Mouse (Mus musculus): ENCODE measurements around the gene Pde12. TPM values are rescaled to one million over a fixed set of nuclear protein-coding genes. Genes with fewer than 3 reads are reported as not detected.
"Not testable (repeated sequence)": the region's sequence is repeated elsewhere in the genome, so short reads cannot be mapped to it uniquely, and the experiment has no call there.

The Pde12 gene
- polyA plus RNA-seq (2012; rRNA removed) = 2.0 and 2.3 TPM in 2 replicates

DNA sequence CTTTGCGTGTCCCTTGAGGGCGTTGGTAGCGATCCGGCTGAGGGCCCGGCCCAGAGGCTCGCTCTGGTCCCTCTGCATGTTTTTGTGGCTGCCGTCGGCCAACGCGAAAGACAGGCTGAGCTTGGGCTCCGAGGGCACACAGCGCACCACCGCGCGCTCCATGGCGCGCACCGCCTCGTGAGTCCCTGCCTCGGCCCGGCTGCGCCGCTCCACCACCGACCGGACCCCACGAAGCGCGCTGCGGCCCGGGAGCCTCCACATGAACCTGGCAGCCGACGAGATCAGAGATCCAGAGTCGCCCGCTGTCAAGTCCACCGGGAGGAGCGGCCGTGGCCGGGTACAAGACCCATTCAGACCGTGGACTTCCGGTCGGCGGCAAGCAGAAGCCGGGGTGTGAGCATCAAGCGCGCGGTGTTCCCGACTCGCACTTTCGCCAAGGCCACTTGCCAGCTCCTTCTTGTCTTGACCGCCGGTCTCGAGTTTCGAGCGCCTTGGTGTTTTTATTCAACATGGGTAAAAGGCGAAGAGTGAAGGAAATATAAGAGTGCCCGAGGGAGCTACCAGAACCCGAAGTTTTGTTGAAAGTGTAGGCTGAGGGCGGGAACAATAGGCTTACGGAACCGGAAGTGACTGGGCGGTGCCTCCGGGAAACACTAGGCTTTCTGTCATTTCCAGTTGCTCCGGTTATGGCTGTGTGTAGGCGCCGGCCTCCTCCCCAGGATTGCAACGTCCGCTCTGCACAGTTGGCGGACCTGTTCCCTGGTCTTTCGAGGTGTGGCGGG lies at the start of gene Pde12:
Gene Pde12 (minus strand): TSS at position 592 of the 782 bp plus-strand sequence.
- peaks cover 4% of the 10 kb centered on the region for H3K4me1 ChIP-seq (ENCODE audit: control insufficient read depth, insufficient read depth, low read length)
- H3K27me3 ChIP-seq (ENCODE audit: control insufficient read depth, insufficient read depth, low read length) = no peaks in the 10 kb centered on the region
- peak within 1 kb of the TSS; percentile 98 for H3K27ac ChIP-seq (ENCODE audit: control insufficient read depth, insufficient read depth, low read depth, low read length)
- no peaks in the 10 kb centered on the region for H3K36me3 ChIP-seq (ENCODE audit: control insufficient read depth, insufficient read depth, low read length)
- H3K4me3 ChIP-seq (ENCODE audit: control insufficient read depth, low read depth, low read length) = peak within 1 kb of the TSS; percentile 99
- TF ChIP-seq POLR2A (IDR thresholded peaks at IDR 0.05; ENCODE audit: control insufficient read depth, low read depth, low read length) = peak; percentile 64
- TF ChIP-seq CTCF (IDR thresholded peaks at IDR 0.05; ENCODE audit: control insufficient read depth, insufficient read depth, insufficient replicate concordance, low read depth, low read length) = no peak

DNA sequence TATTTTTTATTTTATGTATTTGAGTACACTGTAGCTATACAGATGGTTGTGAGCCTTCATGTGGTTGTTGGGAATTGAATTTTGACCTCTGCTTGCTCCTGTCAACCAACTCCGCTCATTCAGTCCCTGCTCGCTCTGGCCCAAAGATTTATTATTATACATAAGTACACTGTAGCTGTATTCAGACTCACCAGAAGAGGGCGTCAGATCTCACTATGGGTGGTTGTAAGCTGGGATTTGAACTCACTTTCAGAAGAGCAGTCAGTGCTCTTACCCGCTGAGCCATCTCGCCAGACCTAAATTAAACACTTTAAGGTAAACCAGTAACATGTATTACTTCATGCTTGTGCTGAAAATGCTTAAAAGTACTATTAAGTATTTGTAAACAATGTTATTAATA lies 35.6 kb upstream of the Pde12 start:
- not testable (repeated sequence) for H3K4me3 ChIP-seq (ENCODE audit: control insufficient read depth, low read depth, low read length); H3K4me1 ChIP-seq (ENCODE audit: control insufficient read depth, insufficient read depth, low read length); H3K27me3 ChIP-seq (ENCODE audit: control insufficient read depth, insufficient read depth, low read length); H3K27ac ChIP-seq (ENCODE audit: control insufficient read depth, insufficient read depth, low read depth, low read length); H3K36me3 ChIP-seq (ENCODE audit: control insufficient read depth, insufficient read depth, low read length)

DNA sequence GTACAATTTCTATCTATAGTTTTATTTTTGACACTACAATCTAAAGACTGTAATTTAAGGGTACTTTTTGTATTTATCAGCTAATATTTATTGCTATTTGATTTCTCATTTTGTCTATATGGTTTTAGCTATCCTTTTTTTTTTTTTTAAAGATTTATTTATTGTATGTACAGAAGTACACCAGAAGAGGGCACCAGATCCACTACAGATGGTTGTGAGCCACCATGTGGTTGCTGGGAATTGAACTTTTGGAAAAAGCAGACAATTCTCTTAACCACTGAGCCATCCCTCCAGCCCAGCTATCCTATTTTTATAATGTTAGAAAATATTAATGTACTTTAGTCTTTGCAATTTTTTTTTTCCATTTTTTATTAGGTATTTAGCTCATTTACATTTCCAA lies 28.2 kb upstream of the Pde12 start:
- Histone ChIP-seq H3K4me3 (ENCODE audit: control insufficient read depth, low read depth, low read length) (no peak overlapping the region), H3K4me1 (ENCODE audit: control insufficient read depth, insufficient read depth, low read length) (no peaks in the 10 kb centered on the region), H3K27me3 (ENCODE audit: control insufficient read depth, insufficient read depth, low read length) (no peaks in the 10 kb centered on the region), H3K27ac (ENCODE audit: control insufficient read depth, insufficient read depth, low read depth, low read length) (no peak overlapping the region), H3K36me3 (ENCODE audit: control insufficient read depth, insufficient read depth, low read length) (no peaks in the 10 kb centered on the region)
- TF ChIP-seq POLR2A (IDR thresholded peaks at IDR 0.05; ENCODE audit: control insufficient read depth, low read depth, low read length) = no peak
- no peak for TF ChIP-seq CTCF (IDR thresholded peaks at IDR 0.05; ENCODE audit: control insufficient read depth, insufficient read depth, insufficient replicate concordance, low read depth, low read length)

DNA sequence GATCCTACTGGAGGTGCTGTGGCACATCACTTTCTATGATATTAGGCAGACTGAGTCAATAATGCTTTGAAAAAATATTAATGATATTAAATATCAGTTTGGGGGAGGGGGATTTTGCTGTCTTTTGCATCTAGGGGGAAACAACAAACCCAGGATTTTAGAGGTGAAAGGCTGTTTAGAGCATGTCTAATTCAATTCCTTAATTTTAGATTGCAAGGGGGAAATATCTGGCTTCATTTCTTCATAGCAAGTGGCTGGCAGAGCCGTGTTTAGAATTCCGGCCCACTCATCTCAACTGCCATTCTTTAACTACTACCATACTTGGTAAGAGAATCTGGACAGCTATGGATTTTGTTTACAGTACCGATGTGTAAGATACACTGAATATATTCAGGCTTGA lies 23.3 kb upstream of the Pde12 start, which contains the start of gene Dnah12:
Gene Dnah12 (plus strand): TSS at position 301 of the 400 bp plus-strand sequence.
- Histone ChIP-seq H3K27me3 (ENCODE audit: control insufficient read depth, insufficient read depth, low read length) (no peaks in the 10 kb centered on the region), H3K4me1 (ENCODE audit: control insufficient read depth, insufficient read depth, low read length) (no peaks in the 10 kb centered on the region), H3K27ac (ENCODE audit: control insufficient read depth, insufficient read depth, low read depth, low read length) (peak within 1 kb of the TSS; percentile 76), H3K4me3 (ENCODE audit: control insufficient read depth, low read depth, low read length) (peak within 1 kb of the TSS; percentile 79; the same call in 1 of the 2 replicates), H3K36me3 (ENCODE audit: control insufficient read depth, insufficient read depth, low read length) (no peaks in the 10 kb centered on the region)
- TF ChIP-seq CTCF (IDR thresholded peaks at IDR 0.05; ENCODE audit: control insufficient read depth, insufficient read depth, insufficient replicate concordance, low read depth, low read length) (no peak), POLR2A (IDR thresholded peaks at IDR 0.05; ENCODE audit: control insufficient read depth, low read depth, low read length) (no peak)

DNA sequence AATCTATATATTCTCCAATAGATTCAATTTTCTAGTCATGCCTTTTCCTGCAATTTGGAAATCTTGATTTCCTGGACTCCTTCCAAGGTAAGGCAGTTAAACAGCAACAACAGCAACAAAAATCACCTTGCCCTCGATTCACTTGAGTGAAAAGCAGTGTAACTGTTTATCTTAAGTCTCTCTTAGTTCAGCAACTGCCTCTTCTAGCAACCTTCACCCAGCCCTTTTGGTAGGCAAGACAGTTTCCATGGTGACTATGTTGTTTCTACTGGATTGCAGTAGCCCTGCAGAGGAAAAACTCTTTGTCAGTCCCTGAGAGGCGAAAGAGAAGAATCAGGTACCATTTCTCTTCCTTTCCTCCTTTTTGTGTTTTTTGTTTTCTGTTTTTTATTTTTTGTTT lies 21.7 kb upstream of the Pde12 start:
- H3K27ac ChIP-seq (ENCODE audit: control insufficient read depth, insufficient read depth, low read depth, low read length) = no peak overlapping the region
- no peaks in the 10 kb centered on the region for H3K36me3 ChIP-seq (ENCODE audit: control insufficient read depth, insufficient read depth, low read length)
- no peak overlapping the region for H3K4me3 ChIP-seq (ENCODE audit: control insufficient read depth, low read depth, low read length)
- TF ChIP-seq POLR2A (IDR thresholded peaks at IDR 0.05; ENCODE audit: control insufficient read depth, low read depth, low read length) = no peak
- no peak for TF ChIP-seq CTCF (IDR thresholded peaks at IDR 0.05; ENCODE audit: control insufficient read depth, insufficient read depth, insufficient replicate concordance, low read depth, low read length)
- H3K27me3 ChIP-seq (ENCODE audit: control insufficient read depth, insufficient read depth, low read length) = no peaks in the 10 kb centered on the region
- H3K4me1 ChIP-seq (ENCODE audit: control insufficient read depth, insufficient read depth, low read length) = no peaks in the 10 kb centered on the region

DNA sequence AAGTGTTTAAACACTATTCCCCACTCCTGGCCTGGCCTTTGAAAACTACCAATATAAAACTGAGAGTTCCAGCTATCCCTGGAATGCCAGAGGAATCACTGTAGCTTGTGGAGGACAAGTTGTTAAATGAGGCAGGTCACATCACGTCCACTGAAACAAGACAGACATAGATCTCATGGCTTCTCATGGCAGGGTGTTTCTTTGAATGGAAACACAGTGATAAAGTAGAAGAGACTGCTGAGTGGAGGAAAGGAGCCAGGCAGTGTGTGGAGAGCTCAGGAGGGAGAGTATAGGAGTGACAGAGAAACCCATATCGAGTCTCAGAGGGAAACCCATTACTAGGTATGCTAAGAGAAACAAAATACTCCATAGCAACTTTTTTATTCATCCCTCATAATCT lies 21.0 kb upstream of the Pde12 start:
- no peak overlapping the region for H3K27ac ChIP-seq (ENCODE audit: control insufficient read depth, insufficient read depth, low read depth, low read length)
- TF ChIP-seq CTCF (IDR thresholded peaks at IDR 0.05; ENCODE audit: control insufficient read depth, insufficient read depth, insufficient replicate concordance, low read depth, low read length) (no peak), POLR2A (IDR thresholded peaks at IDR 0.05; ENCODE audit: control insufficient read depth, low read depth, low read length) (no peak)
- H3K27me3 ChIP-seq (ENCODE audit: control insufficient read depth, insufficient read depth, low read length) = no peaks in the 10 kb centered on the region
- H3K4me3 ChIP-seq (ENCODE audit: control insufficient read depth, low read depth, low read length) = no peak overlapping the region
- no peaks in the 10 kb centered on the region for H3K36me3 ChIP-seq (ENCODE audit: control insufficient read depth, insufficient read depth, low read length)
- H3K4me1 ChIP-seq (ENCODE audit: control insufficient read depth, insufficient read depth, low read length) = no peaks in the 10 kb centered on the region

DNA sequence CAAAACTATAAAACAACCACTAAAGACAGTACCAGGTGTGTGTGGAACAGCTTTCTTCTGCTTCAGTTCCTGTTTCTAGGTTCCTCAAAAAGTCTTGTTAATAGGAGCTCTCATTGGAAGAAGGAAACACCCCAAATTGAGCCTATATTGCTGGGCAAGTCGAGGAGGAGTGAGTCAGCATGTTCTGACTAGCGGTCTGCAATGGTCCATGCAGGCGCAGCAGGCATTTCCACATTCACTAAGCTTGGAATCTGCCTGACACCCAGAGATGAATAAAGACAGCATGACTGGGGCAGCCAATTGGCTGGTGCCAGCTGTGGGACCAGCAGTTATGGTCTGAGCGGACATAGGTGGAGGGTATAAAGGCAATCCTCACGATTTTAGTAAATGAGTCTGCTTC lies 6.1 kb upstream of the Pde12 start:
- TF ChIP-seq POLR2A (IDR thresholded peaks at IDR 0.05; ENCODE audit: control insufficient read depth, low read depth, low read length) (no peak), CTCF (IDR thresholded peaks at IDR 0.05; ENCODE audit: control insufficient read depth, insufficient read depth, insufficient replicate concordance, low read depth, low read length) (no peak)
- Histone ChIP-seq H3K27me3 (ENCODE audit: control insufficient read depth, insufficient read depth, low read length) (no peaks in the 10 kb centered on the region), H3K4me3 (ENCODE audit: control insufficient read depth, low read depth, low read length) (no peak overlapping the region), H3K27ac (ENCODE audit: control insufficient read depth, insufficient read depth, low read depth, low read length) (no peak overlapping the region), H3K36me3 (ENCODE audit: control insufficient read depth, insufficient read depth, low read length) (no peaks in the 10 kb centered on the region), H3K4me1 (ENCODE audit: control insufficient read depth, insufficient read depth, low read length) (no peaks in the 10 kb centered on the region; the same call in 1 of the 2 replicates)

All from testis, adult 2 months (tissue).